Mouse (Mus musculus): ENCODE data around the gene Wdr34. TPM values are rescaled to one million over a fixed set of nuclear protein-coding genes. Genes with fewer than 3 reads are reported as not detected.
A peak's percentile ranks its signal among the peaks of the same experiment; 100 is the strongest.

The Wdr34 gene
- polyA plus RNA-seq, 1 experiment from 2014 or later = 28.7 TPM

DNA sequence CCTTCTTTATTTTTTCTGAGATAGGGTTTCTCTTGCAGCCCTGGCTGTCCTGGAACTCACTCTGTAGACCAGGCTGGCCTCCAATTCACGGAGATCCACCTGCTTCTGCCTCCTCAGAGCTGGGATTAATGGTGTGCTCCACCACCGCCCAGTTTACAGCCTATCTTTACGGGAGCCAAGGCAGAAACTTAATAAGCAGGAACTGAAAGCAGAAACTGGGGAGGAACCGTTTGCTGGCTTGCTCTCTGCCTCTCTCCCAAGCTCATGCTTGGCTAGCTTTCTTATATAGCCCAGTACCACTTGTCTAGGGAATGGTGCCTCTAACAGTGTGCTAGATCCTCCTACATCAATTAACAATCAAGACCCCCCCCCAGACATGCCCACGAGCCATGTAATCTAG, 35.4 kb upstream of the Wdr34 start:
- ATAC-seq (replicated peaks; ENCODE audit: low FRiP score, low TSS enrichment, low read depth) = no peak
- Histone ChIP-seq H3K27me3 (replicated peaks; ENCODE audit: control insufficient read depth, insufficient read depth, low read length) (no peaks in the 10 kb centered on the region), H3K9me3 (ENCODE audit: control insufficient read depth, low read length) (no peaks in the 10 kb centered on the region), H3K36me3 (ENCODE audit: control insufficient read depth, insufficient read depth, low read length) (no peaks in the 10 kb centered on the region), H3K4me2 (ENCODE audit: low read length) (peak overlapping the region; percentile 41), H3K4me1 (replicated peaks; ENCODE audit: control insufficient read depth, insufficient read depth, low read length) (no peaks in the 10 kb centered on the region), H3K27ac (ENCODE audit: low read depth) (no peak overlapping the region), H3K4me3 (ENCODE audit: low read depth, low read length) (no peak overlapping the region), H3K9ac (ENCODE audit: low read length) (no peak overlapping the region)
- WGBS = 48% methylated on average over 5 of the region's 5 CpGs
- no peak for DNase-seq (ENCODE audit: low spot score)

DNA sequence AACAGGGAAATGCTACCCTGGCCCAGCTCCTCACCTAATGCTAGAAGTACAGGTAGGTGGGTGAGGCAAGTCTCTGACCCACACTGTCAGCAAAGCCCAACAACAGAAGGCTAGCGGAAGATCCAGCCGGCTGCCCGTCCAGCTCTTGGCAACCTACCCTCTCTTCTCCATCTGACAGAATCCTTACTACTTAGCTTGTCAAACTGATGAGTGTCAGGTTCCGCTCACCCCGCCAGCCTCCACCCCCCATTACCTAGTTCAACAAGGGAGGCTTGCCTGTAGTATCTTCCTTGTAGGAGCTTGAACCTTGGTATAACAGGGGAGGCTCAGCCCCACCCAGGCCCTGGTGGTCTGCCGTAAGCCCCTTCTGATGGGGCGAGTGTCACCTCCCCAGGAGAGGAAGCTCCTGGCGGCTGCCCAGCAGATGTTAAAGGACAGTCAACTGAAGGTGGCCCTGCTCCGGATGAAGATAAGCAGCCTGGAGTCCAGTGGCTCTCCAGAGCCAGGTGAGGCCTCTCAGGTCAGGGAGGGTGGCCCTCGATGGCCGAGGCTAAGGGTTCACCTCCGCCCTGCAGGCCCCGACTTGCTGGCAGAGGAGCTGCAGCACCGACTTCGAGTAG, 31.6 kb upstream of the Wdr34 start:
- Histone ChIP-seq H3K4me3 (ENCODE audit: low read depth, low read length) (no peak overlapping the region), H3K4me2 (ENCODE audit: low read length) (no peak overlapping the region), H3K27ac (ENCODE audit: low read depth) (no peak overlapping the region), H3K9me3 (ENCODE audit: control insufficient read depth, low read length) (no peaks in the 10 kb centered on the region), H3K4me1 (replicated peaks; ENCODE audit: control insufficient read depth, insufficient read depth, low read length) (peaks cover 8% of the 10 kb centered on the region), H3K36me3 (ENCODE audit: control insufficient read depth, insufficient read depth, low read length) (no peaks in the 10 kb centered on the region), H3K9ac (ENCODE audit: low read length) (no peak overlapping the region), H3K27me3 (replicated peaks; ENCODE audit: control insufficient read depth, insufficient read depth, low read length) (no peaks in the 10 kb centered on the region)
- 89% methylated on average over 15 of the region's 15 CpGs for WGBS
- no peak for ATAC-seq (replicated peaks; ENCODE audit: low FRiP score, low TSS enrichment, low read depth)
- no peak for DNase-seq (ENCODE audit: low spot score)

DNA sequence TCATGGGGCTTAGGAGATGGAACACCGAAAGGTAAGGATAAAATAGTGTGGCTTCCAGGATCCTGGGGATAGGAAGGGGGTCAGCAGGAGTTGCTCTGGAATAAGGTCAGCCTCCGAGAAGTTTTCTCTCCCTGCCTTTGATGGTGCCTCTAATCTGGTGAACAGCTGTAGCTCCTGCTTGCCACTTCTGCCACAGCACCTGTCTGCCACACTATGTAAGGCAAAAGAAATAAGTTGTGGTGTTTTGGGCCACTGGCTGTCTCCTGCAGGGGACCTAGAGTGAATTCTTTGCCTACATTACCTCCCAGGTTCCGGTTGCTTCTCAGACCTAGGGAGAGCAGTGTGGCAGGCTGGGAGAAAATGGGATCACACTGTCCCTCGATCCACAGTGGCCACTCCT, 30.1 kb upstream of the Wdr34 start:
- no peaks in the 10 kb centered on the region for H3K36me3 ChIP-seq (ENCODE audit: control insufficient read depth, insufficient read depth, low read length)
- H3K4me1 ChIP-seq (replicated peaks; ENCODE audit: control insufficient read depth, insufficient read depth, low read length) = peaks cover 8% of the 10 kb centered on the region
- H3K4me3 ChIP-seq (ENCODE audit: low read depth, low read length) = no peak overlapping the region
- ATAC-seq (replicated peaks; ENCODE audit: low FRiP score, low TSS enrichment, low read depth) (no peak), DNase-seq (ENCODE audit: low spot score) (no peak)
- WGBS = 71% methylated on average over 4 of the region's 4 CpGs
- H3K4me2 ChIP-seq (ENCODE audit: low read length) = peak overlapping the region; percentile 97
- H3K9ac ChIP-seq (ENCODE audit: low read length) = no peak overlapping the region
- no peaks in the 10 kb centered on the region for H3K27me3 ChIP-seq (replicated peaks; ENCODE audit: control insufficient read depth, insufficient read depth, low read length)
- peak overlapping the region; percentile 79; the same call in 1 of the 2 replicates for H3K27ac ChIP-seq (ENCODE audit: low read depth)
- no peaks in the 10 kb centered on the region for H3K9me3 ChIP-seq (ENCODE audit: control insufficient read depth, low read length)

DNA sequence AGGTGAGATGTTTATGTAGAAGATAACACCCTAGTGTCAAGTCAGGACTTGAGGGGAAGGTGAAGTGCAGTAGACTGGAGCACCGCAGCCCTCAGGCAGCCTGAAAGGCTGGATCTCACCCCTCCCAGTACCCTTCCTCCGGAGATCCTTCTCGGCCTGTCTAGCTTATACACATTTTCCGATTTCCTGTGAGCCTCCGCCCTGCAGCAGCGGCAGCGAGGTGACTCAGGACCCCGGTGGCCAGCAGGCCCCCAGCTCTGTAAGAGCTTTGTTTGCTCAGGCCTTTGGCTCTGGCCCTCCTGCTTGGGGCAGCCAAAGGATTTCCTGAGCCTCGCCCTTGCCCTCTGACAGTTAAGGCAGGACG, 29.6 kb upstream of the Wdr34 start:
- Histone ChIP-seq H3K4me1 (replicated peaks; ENCODE audit: control insufficient read depth, insufficient read depth, low read length) (peaks cover 8% of the 10 kb centered on the region), H3K27ac (ENCODE audit: low read depth) (peak overlapping the region; percentile 79), H3K4me2 (ENCODE audit: low read length) (peak overlapping the region; percentile 97), H3K9me3 (ENCODE audit: control insufficient read depth, low read length) (no peaks in the 10 kb centered on the region), H3K9ac (ENCODE audit: low read length) (no peak overlapping the region), H3K4me3 (ENCODE audit: low read depth, low read length) (peak overlapping the region; percentile 59), H3K36me3 (ENCODE audit: control insufficient read depth, insufficient read depth, low read length) (no peaks in the 10 kb centered on the region), H3K27me3 (replicated peaks; ENCODE audit: control insufficient read depth, insufficient read depth, low read length) (no peaks in the 10 kb centered on the region)
- DNase-seq (ENCODE audit: low spot score) = no peak
- 17% methylated on average over 10 of the region's 10 CpGs for WGBS
- ATAC-seq (replicated peaks; ENCODE audit: low FRiP score, low TSS enrichment, low read depth) = no peak; the same call in 1 of the 2 replicates

GRCm38 (mm10) chr2:30077502-30078348, 29.0 kb upstream of the Wdr34 start, which contains the start of gene Pkn3:
Gene Pkn3, plus strand, starts transcription at chr2:30077684.
- Histone ChIP-seq H3K27ac (ENCODE audit: low read depth) (peak within 1 kb of the TSS; percentile 79), H3K36me3 (ENCODE audit: control insufficient read depth, insufficient read depth, low read length) (peaks cover 4% of the 10 kb centered on the region; the same call in 1 of the 2 replicates), H3K27me3 (replicated peaks; ENCODE audit: control insufficient read depth, insufficient read depth, low read length) (no peaks in the 10 kb centered on the region), H3K4me3 (ENCODE audit: low read depth, low read length) (peak within 1 kb of the TSS; percentile 59), H3K4me2 (ENCODE audit: low read length) (peak within 1 kb of the TSS; percentile 97), H3K9ac (ENCODE audit: low read length) (peak within 1 kb of the TSS; percentile 61), H3K4me1 (replicated peaks; ENCODE audit: control insufficient read depth, insufficient read depth, low read length) (peaks cover 8% of the 10 kb centered on the region), H3K9me3 (ENCODE audit: control insufficient read depth, low read length) (no peaks in the 10 kb centered on the region)
- DNase-seq (ENCODE audit: low spot score) (peak; percentile 92), ATAC-seq (replicated peaks; ENCODE audit: low FRiP score, low TSS enrichment, low read depth) (peak; percentile 79)
- WGBS = under 1% methylated on average over 53 of the region's 53 CpGs

GRCm38 (mm10) chr2:30076959-30077358, 28.3 kb upstream of the Wdr34 start:
- DNase-seq (ENCODE audit: low spot score) (no peak), ATAC-seq (replicated peaks; ENCODE audit: low FRiP score, low TSS enrichment, low read depth) (peak; percentile 18; the same call in 1 of the 2 replicates)
- Histone ChIP-seq H3K9me3 (ENCODE audit: control insufficient read depth, low read length) (no peaks in the 10 kb centered on the region), H3K4me1 (replicated peaks; ENCODE audit: control insufficient read depth, insufficient read depth, low read length) (peaks cover 8% of the 10 kb centered on the region), H3K27ac (ENCODE audit: low read depth) (peak overlapping the region; percentile 79; the same call in 1 of the 2 replicates), H3K27me3 (replicated peaks; ENCODE audit: control insufficient read depth, insufficient read depth, low read length) (no peaks in the 10 kb centered on the region), H3K4me2 (ENCODE audit: low read length) (peak overlapping the region; percentile 97), H3K4me3 (ENCODE audit: low read depth, low read length) (peak overlapping the region; percentile 59; the same call in 1 of the 2 replicates), H3K36me3 (ENCODE audit: control insufficient read depth, insufficient read depth, low read length) (peaks cover 11% of the 10 kb centered on the region), H3K9ac (ENCODE audit: low read length) (no peak overlapping the region)
- WGBS = 70% methylated on average over 6 of the region's 6 CpGs

DNA sequence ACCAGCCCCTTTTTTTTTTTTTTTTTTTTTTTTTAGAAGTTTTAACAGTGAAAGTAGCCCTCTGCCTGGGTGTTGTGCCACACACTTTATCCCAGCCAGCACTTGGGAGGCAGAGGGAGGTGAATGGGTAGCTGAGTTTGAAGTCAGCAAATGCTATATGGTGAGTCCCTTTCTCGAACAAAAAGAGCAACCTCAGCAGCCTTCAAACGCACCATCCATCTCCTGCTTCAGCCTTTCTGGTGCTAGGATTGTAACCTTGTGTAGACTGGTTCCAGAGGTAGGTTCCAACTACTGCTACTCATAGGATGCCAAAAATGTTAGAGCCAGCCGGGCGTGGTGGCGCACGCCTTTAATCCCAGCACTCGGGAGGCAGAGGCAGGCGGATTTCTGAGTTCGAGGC, 27.8 kb upstream of the Wdr34 start:
- Histone ChIP-seq H3K4me3 (ENCODE audit: low read depth, low read length) (no peak overlapping the region), H3K27ac (ENCODE audit: low read depth) (no peak overlapping the region), H3K4me1 (replicated peaks; ENCODE audit: control insufficient read depth, insufficient read depth, low read length) (peaks cover 8% of the 10 kb centered on the region), H3K27me3 (replicated peaks; ENCODE audit: control insufficient read depth, insufficient read depth, low read length) (no peaks in the 10 kb centered on the region), H3K36me3 (ENCODE audit: control insufficient read depth, insufficient read depth, low read length) (peaks cover 14% of the 10 kb centered on the region), H3K4me2 (ENCODE audit: low read length) (no peak overlapping the region), H3K9ac (ENCODE audit: low read length) (no peak overlapping the region), H3K9me3 (ENCODE audit: control insufficient read depth, low read length) (no peaks in the 10 kb centered on the region)
- ATAC-seq (replicated peaks; ENCODE audit: low FRiP score, low TSS enrichment, low read depth) (no peak), DNase-seq (ENCODE audit: low spot score) (no peak)
- 91% methylated on average over 8 of the region's 9 CpGs for whole genome bisulfite sequencing

DNA sequence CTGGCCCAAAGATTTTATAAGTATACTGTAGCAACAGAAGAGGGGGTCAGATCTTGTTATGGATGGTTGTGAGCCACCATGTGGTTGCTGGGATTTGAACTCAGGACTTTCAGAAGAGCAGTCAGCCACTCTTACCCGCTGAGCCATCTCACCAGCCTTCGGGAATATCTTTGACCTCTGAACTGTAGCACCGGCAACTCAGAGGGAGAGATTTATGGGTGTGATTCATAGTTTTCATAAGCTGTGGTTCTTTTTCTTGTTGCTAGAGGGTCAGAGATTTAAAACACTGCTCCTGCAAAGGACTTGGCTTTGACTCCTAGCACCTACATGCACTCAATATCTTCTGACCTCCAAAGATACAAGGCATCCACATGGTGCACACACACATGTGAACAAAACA, 26.9 kb upstream of the Wdr34 start:
- DNase-seq (ENCODE audit: low spot score) = no peak
- Histone ChIP-seq H3K9ac (ENCODE audit: low read length) (no peak overlapping the region), H3K27me3 (replicated peaks; ENCODE audit: control insufficient read depth, insufficient read depth, low read length) (no peaks in the 10 kb centered on the region), H3K4me3 (ENCODE audit: low read depth, low read length) (no peak overlapping the region), H3K27ac (ENCODE audit: low read depth) (no peak overlapping the region), H3K4me2 (ENCODE audit: low read length) (no peak overlapping the region), H3K9me3 (ENCODE audit: control insufficient read depth, low read length) (no peaks in the 10 kb centered on the region), H3K4me1 (replicated peaks; ENCODE audit: control insufficient read depth, insufficient read depth, low read length) (peaks cover 8% of the 10 kb centered on the region), H3K36me3 (ENCODE audit: control insufficient read depth, insufficient read depth, low read length) (peaks cover 16% of the 10 kb centered on the region)
- no peak for ATAC-seq (replicated peaks; ENCODE audit: low FRiP score, low TSS enrichment, low read depth)
- WGBS = 50% methylated on average over 3 of the region's 3 CpGs

Data from intestine, embryonic 14.5 days (tissue).